Mouse (Mus musculus): ENCODE measurements at regions not wholly inside any gene's neighbourhood (a gene's known extent, or its start where the extent isn't known, plus 50 kb on each side); places are given as distances from the start of the nearest gene placed in this dataset.

GRCm38 (mm10) chr1:185688506-185688905 is 233.9 kb downstream of the Slc30a10 start:
- TF ChIP-seq POLR2A (IDR thresholded peaks at IDR 0.05; ENCODE audit: control insufficient read depth, extremely low read depth, insufficient read depth, low read length, poor library complexity) = no peak
- TF ChIP-seq CTCF (IDR thresholded peaks at IDR 0.05; ENCODE audit: borderline replicate concordance, control insufficient read depth, extremely low read depth, insufficient read depth, low read length, poor library complexity) = no peak
